Mouse (Mus musculus): ENCODE results near the gene Elmo1. TPM values are rescaled to one million over a fixed set of nuclear protein-coding genes. Genes with fewer than 3 reads are reported as not detected.
A peak's percentile ranks its signal among the peaks of the same experiment; 100 is the strongest.

Elmo1 gene
- polyA plus RNA-seq, 1 experiment from 2014 or later: 49.5 TPM

GRCm38 (mm10) chr13:20523671-20524070 is 433.3 kb downstream of the Elmo1 start:
- no peak for ATAC-seq (ENCODE audit: low read depth)
- WGBS: 65% methylated on average over 1 of the region's 1 CpGs
- Histone ChIP-seq H3K4me1 (ENCODE audit: control insufficient read depth, insufficient read depth, low read length) (0 out of 2 replicates have a peak, but pooled peaks cover 3% of the 10 kb centered on the region), H3K4me3 (ENCODE audit: low read depth, low read length) (no peak overlapping the region), H3K9ac (replicated peaks; ENCODE audit: low read depth, low read length) (no peak overlapping the region), H3K36me3 (ENCODE audit: control insufficient read depth, insufficient read depth, low read length) (no peaks in the 10 kb centered on the region), H3K4me2 (ENCODE audit: low read depth, low read length) (no peak overlapping the region), H3K9me3 (ENCODE audit: control insufficient read depth, low read length) (no peaks in the 10 kb centered on the region), H3K27me3 (ENCODE audit: control insufficient read depth, insufficient read depth, low read length) (no peaks in the 10 kb centered on the region), H3K27ac (ENCODE audit: low read depth, low read length) (no peak overlapping the region)

GRCm38 (mm10) chr13:20525844-20526243 is 435.4 kb downstream of the Elmo1 start:
- no peak for ATAC-seq (ENCODE audit: low read depth)
- Histone ChIP-seq H3K4me1 (ENCODE audit: control insufficient read depth, insufficient read depth, low read length) (0 out of 2 replicates have a peak, but pooled peaks cover 3% of the 10 kb centered on the region), H3K27me3 (ENCODE audit: control insufficient read depth, insufficient read depth, low read length) (no peaks in the 10 kb centered on the region), H3K4me3 (ENCODE audit: low read depth, low read length) (no peak overlapping the region), H3K4me2 (ENCODE audit: low read depth, low read length) (no peak overlapping the region), H3K9me3 (ENCODE audit: control insufficient read depth, low read length) (no peaks in the 10 kb centered on the region), H3K27ac (ENCODE audit: low read depth, low read length) (no peak overlapping the region), H3K9ac (replicated peaks; ENCODE audit: low read depth, low read length) (no peak overlapping the region), H3K36me3 (ENCODE audit: control insufficient read depth, insufficient read depth, low read length) (no peaks in the 10 kb centered on the region)
- 77% methylated on average over 4 of the region's 4 CpGs for WGBS

GRCm38 (mm10) chr13:20537053-20537452 is 446.7 kb downstream of the Elmo1 start:
- H3K27ac ChIP-seq (ENCODE audit: low read depth, low read length): no peak overlapping the region
- 86% methylated on average over 1 of the region's 1 CpGs for WGBS
- H3K4me1 ChIP-seq (ENCODE audit: control insufficient read depth, insufficient read depth, low read length): no peaks in the 10 kb centered on the region
- no peaks in the 10 kb centered on the region for H3K9me3 ChIP-seq (ENCODE audit: control insufficient read depth, low read length)
- no peaks in the 10 kb centered on the region for H3K36me3 ChIP-seq (ENCODE audit: control insufficient read depth, insufficient read depth, low read length)
- no peak overlapping the region for H3K4me2 ChIP-seq (ENCODE audit: low read depth, low read length)
- H3K9ac ChIP-seq (replicated peaks; ENCODE audit: low read depth, low read length): no peak overlapping the region
- H3K4me3 ChIP-seq (ENCODE audit: low read depth, low read length): no peak overlapping the region
- no peaks in the 10 kb centered on the region for H3K27me3 ChIP-seq (ENCODE audit: control insufficient read depth, insufficient read depth, low read length)
- no peak for ATAC-seq (ENCODE audit: low read depth)

- ATAC-seq (ENCODE audit: low read depth): no peak
- no peak overlapping the region for H3K27ac ChIP-seq (ENCODE audit: low read depth, low read length)
- no peaks in the 10 kb centered on the region for H3K4me1 ChIP-seq (ENCODE audit: control insufficient read depth, insufficient read depth, low read length)
- H3K4me2 ChIP-seq (ENCODE audit: low read depth, low read length): no peak overlapping the region
- H3K9me3 ChIP-seq (ENCODE audit: control insufficient read depth, low read length): no peaks in the 10 kb centered on the region
- H3K27me3 ChIP-seq (ENCODE audit: control insufficient read depth, insufficient read depth, low read length): no peaks in the 10 kb centered on the region
- no peak overlapping the region for H3K9ac ChIP-seq (replicated peaks; ENCODE audit: low read depth, low read length)
- no peaks in the 10 kb centered on the region for H3K36me3 ChIP-seq (ENCODE audit: control insufficient read depth, insufficient read depth, low read length)
- 86% methylated on average over 2 of the region's 2 CpGs for WGBS
- H3K4me3 ChIP-seq (ENCODE audit: low read depth, low read length): no peak overlapping the region
Observed at GRCm38 (mm10) chr13:20537487-20537886, 447.1 kb downstream of the Elmo1 start.

GRCm38 (mm10) chr13:20538216-20539070 is 448.0 kb downstream of the Elmo1 start:
- ATAC-seq (ENCODE audit: low read depth): no peak
- no peak overlapping the region for H3K27ac ChIP-seq (ENCODE audit: low read depth, low read length)

GRCm38 (mm10) chr13:20539631-20540030 is 449.2 kb downstream of the Elmo1 start:
- no peak overlapping the region for H3K27ac ChIP-seq (ENCODE audit: low read depth, low read length)
- H3K4me2 ChIP-seq (ENCODE audit: low read depth, low read length): no peak overlapping the region
- no peaks in the 10 kb centered on the region for H3K4me1 ChIP-seq (ENCODE audit: control insufficient read depth, insufficient read depth, low read length)
- H3K9ac ChIP-seq (replicated peaks; ENCODE audit: low read depth, low read length): no peak overlapping the region
- H3K9me3 ChIP-seq (ENCODE audit: control insufficient read depth, low read length): no peaks in the 10 kb centered on the region
- no peak overlapping the region for H3K4me3 ChIP-seq (ENCODE audit: low read depth, low read length)
- H3K27me3 ChIP-seq (ENCODE audit: control insufficient read depth, insufficient read depth, low read length): no peaks in the 10 kb centered on the region
- WGBS: 98% methylated on average over 2 of the region's 2 CpGs
- no peaks in the 10 kb centered on the region for H3K36me3 ChIP-seq (ENCODE audit: control insufficient read depth, insufficient read depth, low read length)
- no peak for ATAC-seq (ENCODE audit: low read depth)

More at GRCm38 (mm10) chr13:20538216-20539070, 448.0 kb downstream of the Elmo1 start:
- no peaks in the 10 kb centered on the region for H3K9me3 ChIP-seq (ENCODE audit: control insufficient read depth, low read length)
- WGBS: 69% methylated on average over 12 of the region's 12 CpGs
- no peak overlapping the region for H3K9ac ChIP-seq (replicated peaks; ENCODE audit: low read depth, low read length)
- no peaks in the 10 kb centered on the region for H3K27me3 ChIP-seq (ENCODE audit: control insufficient read depth, insufficient read depth, low read length)
- H3K4me1 ChIP-seq (ENCODE audit: control insufficient read depth, insufficient read depth, low read length): no peaks in the 10 kb centered on the region
- H3K36me3 ChIP-seq (ENCODE audit: control insufficient read depth, insufficient read depth, low read length): no peaks in the 10 kb centered on the region
- no peak overlapping the region for H3K4me3 ChIP-seq (ENCODE audit: low read depth, low read length)
- H3K4me2 ChIP-seq (ENCODE audit: low read depth, low read length): no peak overlapping the region

GRCm38 (mm10) chr13:20546568-20547204 is 456.3 kb downstream of the Elmo1 start:
- no peak for ATAC-seq (ENCODE audit: low read depth)
- Histone ChIP-seq H3K36me3 (ENCODE audit: control insufficient read depth, insufficient read depth, low read length) (no peaks in the 10 kb centered on the region), H3K9me3 (ENCODE audit: control insufficient read depth, low read length) (no peaks in the 10 kb centered on the region)

GRCm38 (mm10) chr13:20549983-20550382 is 459.6 kb downstream of the Elmo1 start:
- Histone ChIP-seq H3K36me3 (ENCODE audit: control insufficient read depth, insufficient read depth, low read length) (no peaks in the 10 kb centered on the region), H3K4me2 (ENCODE audit: low read depth, low read length) (no peak overlapping the region), H3K9me3 (ENCODE audit: control insufficient read depth, low read length) (no peaks in the 10 kb centered on the region), H3K4me1 (ENCODE audit: control insufficient read depth, insufficient read depth, low read length) (no peaks in the 10 kb centered on the region), H3K9ac (replicated peaks; ENCODE audit: low read depth, low read length) (no peak overlapping the region), H3K27ac (ENCODE audit: low read depth, low read length) (no peak overlapping the region), H3K4me3 (ENCODE audit: low read depth, low read length) (no peak overlapping the region), H3K27me3 (ENCODE audit: control insufficient read depth, insufficient read depth, low read length) (no peaks in the 10 kb centered on the region)
- peak; percentile 49; the same call in 1 of the 2 replicates for ATAC-seq (ENCODE audit: low read depth)
- 77% methylated on average over 4 of the region's 4 CpGs for WGBS

More at GRCm38 (mm10) chr13:20546568-20547204, 456.3 kb downstream of the Elmo1 start:
- Histone ChIP-seq H3K27me3 (ENCODE audit: control insufficient read depth, insufficient read depth, low read length) (no peaks in the 10 kb centered on the region), H3K27ac (ENCODE audit: low read depth, low read length) (no peak overlapping the region), H3K9ac (replicated peaks; ENCODE audit: low read depth, low read length) (no peak overlapping the region), H3K4me2 (ENCODE audit: low read depth, low read length) (no peak overlapping the region), H3K4me3 (ENCODE audit: low read depth, low read length) (no peak overlapping the region), H3K4me1 (ENCODE audit: control insufficient read depth, insufficient read depth, low read length) (no peaks in the 10 kb centered on the region)
- 77% methylated on average over 12 of the region's 12 CpGs for WGBS

GRCm38 (mm10) chr13:20551559-20551958 is 461.2 kb downstream of the Elmo1 start:
- Histone ChIP-seq H3K4me1 (ENCODE audit: control insufficient read depth, insufficient read depth, low read length) (no peaks in the 10 kb centered on the region), H3K4me3 (ENCODE audit: low read depth, low read length) (no peak overlapping the region), H3K27ac (ENCODE audit: low read depth, low read length) (no peak overlapping the region), H3K27me3 (ENCODE audit: control insufficient read depth, insufficient read depth, low read length) (no peaks in the 10 kb centered on the region), H3K36me3 (ENCODE audit: control insufficient read depth, insufficient read depth, low read length) (no peaks in the 10 kb centered on the region), H3K9me3 (ENCODE audit: control insufficient read depth, low read length) (no peaks in the 10 kb centered on the region), H3K4me2 (ENCODE audit: low read depth, low read length) (no peak overlapping the region), H3K9ac (replicated peaks; ENCODE audit: low read depth, low read length) (no peak overlapping the region)
- 91% methylated on average over 1 of the region's 1 CpGs for WGBS
- ATAC-seq (ENCODE audit: low read depth): no peak
